Mouse (Mus musculus): ENCODE measurements around the gene Gramd1c. TPM values are rescaled to one million over a fixed set of nuclear protein-coding genes. Genes with fewer than 3 reads are reported as not detected.

Gramd1c gene
- polyA plus RNA-seq (2017; shearing (Covaris generic)) = 6.4 TPM

GRCm38 (mm10) chr16:44063025-44063894 is at the start of gene Gramd1c:
Gene Gramd1c, minus strand, starts transcription at chr16:44063345.

GRCm38 (mm10) chr16:43979328-43980109 is 83.6 kb downstream of the Gramd1c start, which contains the start of gene Zdhhc23:
Gene Zdhhc23, minus strand, starts transcription at chr16:43979791.

Other genes starting within 250 kb of the Gramd1c start
- gene Ccdc191, start 173.5 kb downstream of the Gramd1c start, polyA plus RNA-seq (2017; shearing (Covaris generic)) = 17.0 TPM
- 27.6 TPM for gene Qtrt2, start 136.5 kb downstream of the Gramd1c start, polyA plus RNA-seq (2017; shearing (Covaris generic))
- 4.0 TPM for gene Zdhhc23, start 83.6 kb downstream of the Gramd1c start, polyA plus RNA-seq (2017; shearing (Covaris generic))
- 39.2 TPM for gene Atp6v1a, start 76.4 kb upstream of the Gramd1c start, polyA plus RNA-seq (2017; shearing (Covaris generic))
- gene Naa50, start 76.5 kb upstream of the Gramd1c start, polyA plus RNA-seq (2017; shearing (Covaris generic)) = 51.1 TPM
- gene Usf3, start 109.9 kb upstream of the Gramd1c start, polyA plus RNA-seq (2017; shearing (Covaris generic)) = 2.2 TPM